Mouse (Mus musculus) heart, embryonic 14.5 days (tissue): Measurements from ENCODE around the gene Arpc4. TPM values are rescaled to one million over a fixed set of nuclear protein-coding genes. Genes with fewer than 3 reads are reported as not detected.

Experiments
- ATAC-seq: fragments of 200-750 bp; cut with Nextera tagmentation; 2 replicates; pipeline ENCODE4 v1.8.0; 2017; ENCODE audit warnings: low read depth, moderate TSS enrichment; ENCODE audit not compliant: insufficient number of reproducible peaks, insufficient read depth, low FRiP score
- H3K27ac ChIP-seq, 2 experiments: fragments of 200-500 bp in 1 of 2; fragments of 300-500 bp in 1 of 2; sonication (generic) in 1 of 2; replicated peaks in 1 of 2; 2 replicates each; pipeline ENCODE4 v1.5.1; 2012 to 2014; ENCODE audit warnings: low read depth in 2 of 2, low read length in 2 of 2, control low read depth in 1 of 2, mild to moderate bottlenecking in 1 of 2, mixed read lengths in 1 of 2; ENCODE audit not compliant: control insufficient read depth in 1 of 2, insufficient read depth in 1 of 2
- H3K27me3 ChIP-seq: fragments of 300-500 bp; sonication (generic); 2 replicates; pipeline ENCODE4 v1.6.1; 2014; ENCODE audit warnings: mild to moderate bottlenecking, low read length, control low read depth; ENCODE audit not compliant: control insufficient read depth, insufficient read depth
- H3K36me3 ChIP-seq: fragments of 300-500 bp; sonication (generic); 2 replicates; pipeline ENCODE4 v1.6.1; 2014; ENCODE audit warnings: mild to moderate bottlenecking, control low read depth, low read length, mixed read lengths; ENCODE audit not compliant: control insufficient read depth, insufficient read depth
- H3K4me1 ChIP-seq, 2 experiments: fragments of 200-500 bp in 1 of 2; fragments of 300-500 bp in 1 of 2; sonication (generic) in 1 of 2; 2 replicates each; pipeline ENCODE4 v1.6.1; 2012 to 2014; ENCODE audit warnings: low read length in 2 of 2, control low read depth in 1 of 2, mixed read lengths in 1 of 2; ENCODE audit not compliant: control insufficient read depth in 2 of 2, insufficient read depth in 2 of 2
- H3K4me2 ChIP-seq: fragments of 300-500 bp; sonication (generic); 2 replicates; pipeline ENCODE4 v1.6.1; 2014; ENCODE audit warnings: mild to moderate bottlenecking, low read length
- H3K4me3 ChIP-seq, 2 experiments: fragments of 200-500 bp in 1 of 2; fragments of 300-500 bp in 1 of 2; sonication (generic) in 1 of 2; 2 replicates each; pipeline ENCODE4 v1.5.1; 2012 to 2014; ENCODE audit warnings: low read length in 2 of 2, mild to moderate bottlenecking in 2 of 2, control low read depth in 1 of 2, low read depth in 1 of 2, moderate library complexity in 1 of 2; ENCODE audit not compliant: control insufficient read depth in 1 of 2, insufficient read depth in 1 of 2
- H3K9ac ChIP-seq: fragments of 300-500 bp; sonication (generic); 2 replicates; pipeline ENCODE4 v1.6.1; 2014; ENCODE audit warnings: mild to moderate bottlenecking, low read length
- H3K9me3 ChIP-seq: fragments of 300-500 bp; sonication (generic); 2 replicates; pipeline ENCODE4 v1.6.1; 2016; ENCODE audit warnings: low read length, control low read depth; ENCODE audit not compliant: control insufficient read depth
- WGBS: fragments of 180-500 bp; shearing (Covaris S2); extraction: QIAGEN DNeasy Blood & Tissue Kit; methylation state at CpG from one replicate; pipeline ENCODE4 v1.1.7; 2014; 5-methylcytosine and 5-hydroxymethylcytosine counted together
- polyA plus RNA-seq: library from polyadenylated mRNA; unstranded; fragments of >200 nt; fragmentation: Nextera tagmentation; extraction: Ambion mirVana; gene quantifications from 2 replicates; pipeline ENCODE4 v1.2.1, GENCODE M21; 2014

The Arpc4 gene
- polyA plus RNA-seq, 1 experiment from 2014 or later, result 155 TPM

GRCm38 (mm10) chr6:113336852-113337620, 40.9 kb upstream of the Arpc4 start:
- WGBS, result 35% methylated on average over 8 of the region's 8 CpGs
- Histone ChIP-seq H3K27me3 (no peaks in the 10 kb centered on the region), H3K4me1 (peaks cover 17 to 29% of the 10 kb centered on the region in 2 experiments), H3K9me3 (no peaks in the 10 kb centered on the region), H3K4me2 (no peak overlapping the region), H3K9ac (no peak overlapping the region), H3K36me3 (peaks cover 77% of the 10 kb centered on the region), H3K27ac (peak overlapping the region; percentile 52 to 53; a peak in 2 of 4 replicates), H3K4me3 (no peak overlapping the region)
- no peak for ATAC-seq

GRCm38 (mm10) chr6:113341574-113341973, 36.3 kb upstream of the Arpc4 start:
- peaks cover 42% of the 10 kb centered on the region for H3K36me3 ChIP-seq
- H3K27me3 ChIP-seq, result no peaks in the 10 kb centered on the region
- peak overlapping the region; percentile 40 for H3K4me2 ChIP-seq
- ATAC-seq, result no peak
- H3K9me3 ChIP-seq, result no peaks in the 10 kb centered on the region
- peaks cover 25 to 41% of the 10 kb centered on the region in 2 experiments for H3K4me1 ChIP-seq
- 82% methylated on average over 6 of the region's 6 CpGs for WGBS
- H3K27ac ChIP-seq, result peak overlapping the region in 1 of 2 experiments; percentile 10; a peak in 1 of 4 replicates
- peak overlapping the region; percentile 31; the same call in 1 of the 2 replicates for H3K9ac ChIP-seq
- no peak overlapping the region; a peak in 1 of 4 replicates for H3K4me3 ChIP-seq

GRCm38 (mm10) chr6:113342297-113342696, 35.6 kb upstream of the Arpc4 start:
- no peaks in the 10 kb centered on the region for H3K27me3 ChIP-seq
- H3K36me3 ChIP-seq, result peaks cover 38% of the 10 kb centered on the region
- no peaks in the 10 kb centered on the region for H3K9me3 ChIP-seq
- peak overlapping the region; percentile 95; the same call in 1 of the 2 replicates for H3K9ac ChIP-seq
- WGBS, result 25% methylated on average over 5 of the region's 7 CpGs
- H3K27ac ChIP-seq, result peak overlapping the region; percentile 12 to 83; a peak in 3 of 4 replicates
- peak overlapping the region; percentile 82 for H3K4me2 ChIP-seq
- peaks cover 23 to 36% of the 10 kb centered on the region in 2 experiments for H3K4me1 ChIP-seq
- no peak for ATAC-seq
- H3K4me3 ChIP-seq, result peak overlapping the region; percentile 81 to 90; a peak in 3 of 4 replicates

- 10% methylated on average over 32 of the region's 32 CpGs for WGBS
Measured at GRCm38 (mm10) chr6:113343177-113344092, 34.5 kb upstream of the Arpc4 start, which contains the start of gene Camk1. Gene Camk1, minus strand, starts transcription at chr6:113343984.

GRCm38 (mm10) chr6:113344321-113344720, 33.6 kb upstream of the Arpc4 start:
- WGBS, result 28% methylated on average over 2 of the region's 2 CpGs
- peak; percentile 42 for ATAC-seq
- Histone ChIP-seq H3K36me3 (peaks cover 19% of the 10 kb centered on the region), H3K27ac (peak overlapping the region; percentile 3 to 83; a peak in 2 of 4 replicates), H3K4me2 (peak overlapping the region; percentile 82), H3K4me3 (peak overlapping the region in 1 of 2 experiments; percentile 81; a peak in 2 of 4 replicates), H3K9me3 (no peaks in the 10 kb centered on the region), H3K27me3 (no peaks in the 10 kb centered on the region), H3K4me1 (peaks cover 23 to 32% of the 10 kb centered on the region in 2 experiments), H3K9ac (peak overlapping the region; percentile 95)

More at GRCm38 (mm10) chr6:113343177-113344092, 34.5 kb upstream of the Arpc4 start, which contains the start of gene Camk1:
- peaks cover 28% of the 10 kb centered on the region for H3K36me3 ChIP-seq
- peaks cover 23 to 32% of the 10 kb centered on the region in 2 experiments for H3K4me1 ChIP-seq
- H3K4me3 ChIP-seq, result peak within 1 kb of the TSS; percentile 81 to 90
- peak within 1 kb of the TSS; percentile 82 for H3K4me2 ChIP-seq
- H3K27ac ChIP-seq, result peak within 1 kb of the TSS; percentile 63 to 83
- no peaks in the 10 kb centered on the region for H3K9me3 ChIP-seq
- H3K27me3 ChIP-seq, result no peaks in the 10 kb centered on the region
- peak; percentile 77 for ATAC-seq
- peak within 1 kb of the TSS; percentile 95 for H3K9ac ChIP-seq

- Histone ChIP-seq H3K27ac (no peak overlapping the region), H3K27me3 (no peaks in the 10 kb centered on the region), H3K4me2 (no peak overlapping the region), H3K36me3 (no peaks in the 10 kb centered on the region), H3K9me3 (no peaks in the 10 kb centered on the region), H3K9ac (no peak overlapping the region), H3K4me3 (no peak overlapping the region), H3K4me1 (peaks cover 19 to 26% of the 10 kb centered on the region in 2 experiments)
- ATAC-seq, result no peak
- WGBS, result 74% methylated on average over 4 of the region's 4 CpGs
Measured at GRCm38 (mm10) chr6:113346897-113347296, 31.0 kb upstream of the Arpc4 start.

- no peaks in the 10 kb centered on the region; a peak in 1 of 4 replicates for H3K4me1 ChIP-seq
- H3K27me3 ChIP-seq, result no peaks in the 10 kb centered on the region
- H3K4me2 ChIP-seq, result no peak overlapping the region
- H3K4me3 ChIP-seq, result no peak overlapping the region
- H3K27ac ChIP-seq, result no peak overlapping the region
- H3K9ac ChIP-seq, result no peak overlapping the region
- no peaks in the 10 kb centered on the region for H3K36me3 ChIP-seq
- ATAC-seq, result no peak
- no peaks in the 10 kb centered on the region for H3K9me3 ChIP-seq
Measured at GRCm38 (mm10) chr6:113350538-113350937, 27.4 kb upstream of the Arpc4 start.
